Mouse (Mus musculus) embryonic stem cell, embryonic (primary cell): ENCODE measurements at regions not wholly inside any gene's neighbourhood (a gene's known extent, or its start where the extent isn't known, plus 50 kb on each side); places are given as distances from the start of the nearest gene placed in this dataset.

Experiments used
- CTCF ChIA-PET, 4 experiments: fragments of 300-600 bp in 2 of 4; fragments of 350-600 bp in 2 of 4; sonication (Branson Sonifier 250); formaldehyde crosslinking; loops; one replicate each; lab custom pipeline; 2022; ENCODE audit warnings: inconsistent platforms in 2 of 4; lab: Charles Lee
- POLR2A ChIA-PET, 4 experiments: fragments of 300-600 bp in 2 of 4; fragments of 350-600 bp in 2 of 4; sonication (Branson Sonifier 250); formaldehyde crosslinking; loops; one replicate each; lab custom pipeline; 2022; ENCODE audit warnings: antibody characterized with exemption in 4 of 4, inconsistent platforms in 1 of 4; lab: Charles Lee

GRCm38 (mm10) chr4:5206394-5207099 lies 413.4 kb upstream of the Impad1 start:
- CTCF ChIA-PET, result no interaction called here
- POLR2A ChIA-PET, result no interaction called here

DNA sequence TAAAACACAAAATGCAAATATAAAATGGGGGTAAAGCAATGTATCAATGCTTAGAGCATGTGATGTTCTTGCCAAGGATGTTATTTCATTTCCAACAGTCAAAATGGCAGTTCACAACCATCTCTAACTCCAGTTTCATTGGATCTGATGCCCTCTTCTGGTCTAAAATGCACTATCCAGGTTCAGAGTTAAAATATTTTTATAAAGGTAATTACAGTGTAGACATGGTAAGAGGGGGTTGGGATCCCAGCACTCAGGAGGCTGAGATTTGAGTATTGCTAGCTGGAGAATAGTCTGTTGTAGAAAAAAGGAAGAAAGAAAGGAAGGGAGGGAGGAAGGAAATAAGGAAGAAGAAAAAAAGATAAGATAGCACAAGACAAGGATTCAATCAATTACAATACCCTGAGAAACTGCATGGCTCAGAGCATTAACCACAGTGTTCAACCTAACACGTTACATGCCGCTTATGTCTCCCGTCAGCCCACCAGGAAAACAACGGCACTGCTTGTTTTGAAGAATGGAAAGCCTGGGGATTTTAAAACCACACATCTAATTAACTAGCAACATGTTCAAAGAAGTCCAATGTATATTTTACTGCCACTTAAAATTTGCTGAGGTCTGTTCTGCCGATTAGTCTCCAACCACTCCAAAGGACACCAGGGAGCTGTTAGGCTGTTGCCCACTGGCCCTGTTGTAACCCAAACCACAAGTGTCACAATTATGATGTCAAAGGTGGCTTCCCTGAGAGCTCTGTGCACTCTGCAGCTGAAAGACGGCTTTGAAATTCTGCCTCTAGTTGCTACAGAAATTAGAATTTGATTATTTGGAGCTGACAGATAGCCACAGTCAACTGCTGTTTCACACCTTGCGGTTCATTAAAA lies 412.4 kb upstream of the Impad1 start:
- ChIA-PET POLR2A (no interaction called here), CTCF (no interaction called here)

- ChIA-PET POLR2A (no interaction called here), CTCF (no interaction called here)
Observed at GRCm38 (mm10) chr4:5194272-5194671, 401.1 kb upstream of the Impad1 start.

DNA sequence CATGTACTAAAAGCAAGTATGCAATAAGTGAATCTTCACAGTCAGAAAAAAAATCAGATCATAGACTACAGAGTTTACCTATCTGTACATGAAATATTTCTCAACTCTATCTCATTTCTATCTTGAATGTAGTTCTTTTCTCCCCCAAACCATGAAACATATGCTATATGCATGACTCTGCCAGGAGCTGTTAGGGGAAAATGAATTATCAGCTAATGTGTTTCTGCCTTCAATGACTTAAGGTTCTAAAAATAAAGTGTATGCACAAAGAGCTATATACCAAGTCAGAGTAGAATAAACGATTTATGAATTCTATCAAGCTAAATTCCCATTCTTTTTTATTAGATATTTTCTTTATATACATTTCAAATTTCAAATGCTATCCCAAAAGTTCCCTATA lies 388.4 kb upstream of the Impad1 start:
- ChIA-PET POLR2A (no interaction called here), CTCF (no interaction called here)

GRCm38 (mm10) chr4:5178991-5179693 lies 386.0 kb upstream of the Impad1 start:
- CTCF ChIA-PET, result no interaction called here
- POLR2A ChIA-PET, result no interaction called here

DNA sequence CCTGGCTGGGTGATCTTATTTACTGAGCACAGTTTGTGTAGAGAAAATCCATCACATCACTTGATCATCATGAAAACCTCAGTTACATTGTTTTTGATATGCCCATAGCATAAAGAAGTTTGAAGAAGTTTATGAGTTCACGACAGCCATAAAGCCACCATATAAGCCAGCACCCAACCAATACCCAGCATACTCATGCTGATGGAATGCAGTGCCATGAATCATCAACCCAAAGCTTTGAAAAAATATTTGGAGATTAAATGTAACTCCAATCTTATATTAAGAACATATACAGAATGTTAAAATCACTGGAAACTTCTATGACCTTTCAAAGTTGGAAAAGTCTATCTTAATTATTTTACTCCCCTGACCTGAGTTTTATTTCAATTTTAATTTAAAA lies 372.1 kb upstream of the Impad1 start:
- ChIA-PET CTCF (no interaction called here), POLR2A (no interaction called here)

GRCm38 (mm10) chr4:5160931-5161330 lies 367.8 kb upstream of the Impad1 start:
- CTCF ChIA-PET, result no interaction called here
- POLR2A ChIA-PET, result no interaction called here

- POLR2A ChIA-PET, result no interaction called here
- CTCF ChIA-PET, result no interaction called here
Observed at GRCm38 (mm10) chr4:5130726-5131125, 337.6 kb upstream of the Impad1 start.

GRCm38 (mm10) chr4:5126059-5126458 lies 332.9 kb upstream of the Impad1 start:
- ChIA-PET CTCF (no interaction called here), POLR2A (no interaction called here)

GRCm38 (mm10) chr4:5098411-5098810 lies 305.3 kb upstream of the Impad1 start:
- POLR2A ChIA-PET, result no interaction called here
- CTCF ChIA-PET, result no interaction called here

DNA sequence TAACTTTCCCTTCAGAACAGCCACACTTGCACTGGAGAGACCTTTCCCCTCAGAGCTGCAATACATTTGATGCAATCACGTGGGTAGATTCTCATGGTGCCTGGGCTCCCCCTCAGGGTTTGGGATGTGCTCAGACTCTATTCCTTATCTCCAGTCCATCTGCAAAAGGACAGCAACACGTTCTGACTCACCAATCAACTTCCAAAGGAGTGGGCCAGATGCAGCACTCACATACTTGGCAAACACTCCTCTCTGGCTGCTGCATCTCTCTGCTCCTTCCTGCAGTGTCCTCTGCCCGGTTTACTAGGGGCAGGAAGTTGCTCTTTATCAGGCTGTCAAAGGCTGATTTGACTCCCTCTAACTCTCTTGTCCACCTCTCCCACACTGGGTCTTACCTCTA lies 285.6 kb upstream of the Impad1 start:
- ChIA-PET POLR2A (no interaction called here), CTCF (no interaction called here)

DNA sequence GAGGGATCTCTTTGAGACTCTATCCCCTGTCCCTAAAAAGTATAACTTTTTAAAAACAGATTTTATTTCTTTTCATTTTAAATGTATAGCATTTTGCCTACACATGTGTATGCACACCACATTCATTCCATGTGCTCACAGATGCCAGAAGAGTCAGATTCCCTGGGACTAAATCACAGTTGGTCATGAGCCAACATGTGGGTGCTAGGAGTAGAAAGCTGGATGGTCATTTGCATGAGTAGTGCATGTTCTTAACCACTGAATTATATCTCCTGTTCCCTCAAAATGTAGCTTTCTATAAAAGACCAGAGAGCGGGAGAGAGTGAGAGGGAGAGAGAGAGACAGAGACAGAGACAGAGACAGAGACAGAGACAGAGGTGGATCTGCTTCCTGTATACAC lies 281.6 kb upstream of the Impad1 start:
- POLR2A ChIA-PET, result no interaction called here
- CTCF ChIA-PET, result no interaction called here

DNA sequence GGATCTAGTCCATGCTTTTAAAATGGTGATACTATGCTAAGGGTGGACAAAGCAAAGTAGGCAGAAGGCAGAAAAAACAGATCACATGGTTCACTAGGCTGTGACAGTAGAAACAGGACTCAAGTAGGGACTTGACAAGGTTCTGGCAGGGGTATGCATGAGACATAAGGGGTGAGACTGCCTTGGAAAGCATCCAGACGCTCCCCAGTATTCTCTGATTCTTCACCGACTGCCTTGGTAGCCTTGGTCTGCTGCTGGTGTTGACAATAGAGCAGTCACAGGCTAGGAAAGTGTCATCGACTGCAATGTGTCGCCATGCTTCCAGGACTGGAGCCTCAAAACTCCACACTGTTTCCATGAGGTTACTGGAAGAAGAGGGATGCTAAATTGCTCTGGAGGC lies 278.1 kb upstream of the Impad1 start:
- ChIA-PET POLR2A (no interaction called here), CTCF (no interaction called here)

DNA sequence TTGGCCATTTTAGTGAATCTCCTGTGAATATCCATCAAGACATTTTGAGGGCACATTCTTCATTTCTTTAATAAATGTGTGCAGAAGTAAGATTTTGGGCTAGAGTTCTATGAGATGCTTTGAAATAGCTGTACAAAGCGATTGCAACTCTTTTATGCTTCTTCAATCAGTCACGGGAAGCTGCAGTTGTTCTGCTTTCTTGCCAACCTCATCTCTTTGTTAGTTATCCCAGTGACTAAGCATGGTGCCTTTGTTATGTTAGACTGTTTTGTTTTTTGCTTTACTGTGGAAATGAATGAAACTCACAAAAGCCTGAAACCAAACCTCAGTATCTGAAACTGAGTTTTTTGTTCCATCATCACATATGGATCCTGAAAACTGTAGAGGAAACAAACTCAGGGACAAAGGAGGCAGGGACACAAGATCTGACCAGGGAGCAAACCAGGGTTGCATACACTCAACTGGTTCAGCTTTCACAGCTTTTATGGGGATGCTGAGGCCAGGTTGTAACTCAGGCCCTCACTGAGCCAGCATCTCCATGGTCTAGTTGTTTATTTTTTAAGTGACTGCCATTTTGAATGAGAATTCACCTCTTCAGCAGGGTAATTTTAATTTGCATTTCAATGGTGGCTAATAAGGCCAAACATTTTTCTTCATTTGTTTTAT lies 266.3 kb upstream of the Impad1 start:
- ChIA-PET POLR2A (no interaction called here), CTCF (no interaction called here)

DNA sequence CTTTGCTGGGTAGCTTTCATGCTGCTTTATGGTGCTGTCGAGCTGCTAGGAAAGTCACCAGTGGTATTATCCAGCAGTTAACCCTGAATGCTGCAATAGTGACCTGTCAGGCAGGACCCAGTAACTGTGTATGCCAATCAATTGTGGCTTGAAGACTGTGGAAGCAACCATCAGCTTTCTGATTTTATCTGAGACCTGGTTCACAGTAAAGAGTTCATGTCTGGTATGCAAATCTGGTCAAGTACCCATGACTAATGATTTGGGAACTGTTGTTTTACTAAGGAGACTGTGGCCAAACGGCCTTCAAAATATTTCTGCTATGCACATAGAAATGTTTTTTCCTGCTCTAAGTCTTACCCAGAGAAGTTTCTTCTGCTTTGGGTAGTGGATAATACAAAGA lies 236.8 kb upstream of the Impad1 start:
- POLR2A ChIA-PET, result no interaction called here
- CTCF ChIA-PET, result no interaction called here

DNA sequence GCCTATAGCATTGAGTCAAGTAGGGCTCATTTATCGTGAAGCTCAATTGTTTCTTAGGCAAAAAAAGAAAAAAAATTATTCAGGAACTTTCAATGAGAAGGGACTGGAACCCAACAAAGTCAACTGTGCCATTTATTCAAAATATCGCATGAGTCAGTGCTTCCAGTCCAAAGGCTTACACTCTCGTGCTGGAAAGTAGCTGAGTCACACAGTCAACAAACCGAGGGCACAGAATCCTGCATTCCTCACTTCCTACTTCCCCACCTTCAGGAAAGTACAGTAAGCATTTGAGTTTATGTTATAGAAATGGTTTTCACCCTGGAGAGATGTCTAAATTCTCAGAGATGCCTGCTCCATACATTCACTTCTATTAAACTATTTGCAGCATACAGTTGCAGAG lies 194.3 kb upstream of the Impad1 start:
- POLR2A ChIA-PET, result no interaction called here
- CTCF ChIA-PET, result no interaction called here

DNA sequence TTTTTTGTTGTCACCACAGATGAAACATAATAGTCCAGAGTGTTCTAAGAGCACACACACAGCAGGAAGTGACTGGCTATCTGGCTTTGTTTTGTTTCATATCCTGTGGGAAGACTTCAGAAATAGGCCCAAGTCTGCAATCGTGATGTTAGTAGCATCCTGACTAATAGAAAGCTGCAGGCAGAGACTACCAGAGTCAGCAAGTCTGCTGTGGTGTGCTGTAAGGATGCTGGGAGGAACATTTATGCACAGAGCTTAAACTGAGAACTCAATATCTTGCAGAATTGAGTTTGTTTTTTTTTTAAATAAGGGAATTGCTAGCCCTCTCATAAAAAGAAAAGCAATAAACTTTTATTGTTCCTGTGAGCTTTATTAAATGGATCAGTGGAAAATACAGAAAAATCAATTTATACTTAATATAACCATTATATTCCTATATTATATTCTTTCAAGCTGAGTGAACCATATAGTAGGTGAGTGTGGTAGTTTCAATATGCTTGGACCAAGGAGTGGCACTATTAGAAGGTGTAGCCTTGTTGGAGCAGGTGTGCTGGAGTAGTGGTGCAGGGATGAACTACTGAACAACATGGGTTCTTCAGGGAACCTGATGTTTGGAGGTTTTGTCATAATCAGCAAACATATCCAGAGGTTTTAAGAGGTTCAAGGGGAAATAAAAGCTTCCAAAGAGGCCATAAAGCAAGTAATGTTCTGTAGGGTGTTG lies 190.5 kb upstream of the Impad1 start:
- POLR2A ChIA-PET, result interaction anchor here in 1 of 4 experiments (0.6 kb wide), 1 partner anchor 254 kb away, joined by 3 read pairs; no protein-coding TSS in a partner anchor
- CTCF ChIA-PET, result no interaction called here

GRCm38 (mm10) chr4:4971800-4972319 lies 178.7 kb upstream of the Impad1 start:
- CTCF ChIA-PET, result no interaction called here
- POLR2A ChIA-PET, result no interaction called here

DNA sequence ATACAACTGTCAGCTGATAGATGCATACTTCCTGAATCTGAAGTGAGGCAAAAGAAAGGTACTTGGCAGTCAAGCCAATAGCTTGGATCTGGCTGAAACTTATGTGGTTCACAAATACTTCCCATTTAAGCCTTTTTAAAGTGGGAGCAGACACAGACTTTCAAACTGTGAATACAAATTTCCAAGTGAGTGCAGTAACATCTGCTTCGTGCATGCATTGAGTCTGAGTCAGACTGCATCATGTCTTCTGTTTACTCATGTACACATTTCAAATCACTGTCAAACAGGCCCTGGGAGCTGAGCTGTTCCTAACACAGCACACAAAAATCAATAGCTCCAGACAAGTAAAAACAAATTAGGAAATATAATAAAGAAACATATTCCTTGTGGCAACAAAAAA lies 155.8 kb upstream of the Impad1 start:
- CTCF ChIA-PET, result no interaction called here
- POLR2A ChIA-PET, result no interaction called here
